Mouse (Mus musculus) myocyte (in vitro differentiated cells): Measurements from ENCODE around the gene Shq1.

Experiments
- CEBPB ChIP-seq: IDR thresholded peaks from 2 replicates; pipeline ENCODE4 v1.6.1; 2011; ENCODE audit warnings: mild to moderate bottlenecking, moderate library complexity; ENCODE audit not compliant: poor library complexity, insufficient read depth, severe bottlenecking
- E2F4 ChIP-seq: IDR thresholded peaks from one replicate; pipeline ENCODE4 v1.6.1; 2011; ENCODE audit warnings: mild to moderate bottlenecking, control low read depth, moderate library complexity; ENCODE audit not compliant: insufficient read depth
- MAX ChIP-seq: IDR thresholded peaks from one replicate; pipeline ENCODE4 v1.6.1; 2011; ENCODE audit warnings: low read depth, mild to moderate bottlenecking, control low read depth
- MYOD1 ChIP-seq, 3 experiments: IDR thresholded peaks; one replicate each; pipeline ENCODE4 v1.6.1; 2011; ENCODE audit warnings: control low read depth in 2 of 3, low read depth in 2 of 3, mild to moderate bottlenecking in 2 of 3, moderate library complexity in 1 of 3; ENCODE audit not compliant: insufficient read length in 2 of 3, control insufficient read depth in 1 of 3
- POLR2A ChIP-seq: IDR thresholded peaks from one replicate; pipeline ENCODE4 v1.6.1; 2011; ENCODE audit warnings: low read depth, mild to moderate bottlenecking, control low read depth, moderate library complexity; ENCODE audit not compliant: insufficient read length
- POLR2AphosphoS2 ChIP-seq: IDR thresholded peaks from one replicate; pipeline ENCODE4 v1.6.1; 2011; ENCODE audit warnings: low read depth, control low read depth; ENCODE audit not compliant: insufficient read length
- REST ChIP-seq: IDR thresholded peaks from one replicate; pipeline ENCODE4 v1.6.1; 2011; ENCODE audit warnings: mild to moderate bottlenecking, control low read depth, moderate library complexity; ENCODE audit not compliant: insufficient read depth, insufficient read length
- SRF ChIP-seq: IDR thresholded peaks from one replicate; pipeline ENCODE4 v1.6.1; 2011; ENCODE audit warnings: low read depth; ENCODE audit not compliant: control insufficient read depth, insufficient read length
- TCF12 ChIP-seq: IDR thresholded peaks from one replicate; pipeline ENCODE4 v1.6.1; 2011; ENCODE audit warnings: mild to moderate bottlenecking, control low read depth; ENCODE audit not compliant: poor library complexity, insufficient read depth, severe bottlenecking
- TCF3 ChIP-seq: IDR thresholded peaks from one replicate; pipeline ENCODE4 v1.6.1; 2011; ENCODE audit warnings: low read depth, control low read depth; ENCODE audit not compliant: insufficient read length
- USF1 ChIP-seq: IDR thresholded peaks from one replicate; pipeline ENCODE4 v1.6.1; 2011; ENCODE audit warnings: low read depth, mild to moderate bottlenecking, control low read depth, moderate library complexity

- TF ChIP-seq POLR2A = no peak
- TF ChIP-seq TCF3 = no peak
- TF ChIP-seq CEBPB = no peak
- TF ChIP-seq POLR2AphosphoS2 = no peak
- TF ChIP-seq E2F4 = no peak
- no peak for TF ChIP-seq TCF12
- no peak for TF ChIP-seq USF1
- TF ChIP-seq MAX = no peak
- no peak for TF ChIP-seq MYOD1 (IDR thresholded peaks at IDR 0.05; ENCODE audit: control insufficient read depth in 1 of 3, insufficient read length in 2 of 3, low read depth in 2 of 3)
- TF ChIP-seq REST = no peak
- TF ChIP-seq SRF = no peak
Observed at GRCm38 (mm10) chr6:100716817-100717216, 45.9 kb upstream of the Shq1 start.
